Mouse (Mus musculus) left cerebral cortex, adult 18-20 months (tissue): ENCODE results near the gene Sec14l3. TPM values are rescaled to one million over a fixed set of nuclear protein-coding genes. Genes with fewer than 3 reads are reported as not detected.

ENCODE experiments used
- DNase-seq, 2 experiments: peaks; one replicate each; pipeline ENCODE4 v3.0.0; 2021 to 2022; ENCODE audit warnings: low spot score in 2 of 2, mixed read lengths in 1 of 2
- total RNA-seq, 2 experiments: library from RNA; stranded (reverse); gene quantifications; 2 replicates each; pipeline ENCODE4 v1.2.3; 2021

The Sec14l3 gene
- total RNA-seq, 2 experiments from 2014 or later, result 1.8 to 2.2 TPM

- peak; percentile 61 to 65 for DNase-seq
Measured at GRCm38 (mm10) chr11:4123922-4124321, 59.3 kb downstream of the Sec14l3 start.

- no peak for DNase-seq
Measured at GRCm38 (mm10) chr11:4127059-4127458, 62.4 kb downstream of the Sec14l3 start.

Other genes with a start within 250 kb of the Sec14l3 start
- gene Osbp2, start 200.9 kb upstream of the Sec14l3 start, total RNA-seq, result 100 to 1,000 TPM; 132 to 142 TPM
- gene 4921536K21Rik, start 169.7 kb upstream of the Sec14l3 start, total RNA-seq, result under 1 TPM; 0.37 to 0.54 TPM
- gene Dusp18, start 169.6 kb upstream of the Sec14l3 start, total RNA-seq, result 10 to 100 TPM; 19.9 to 24.0 TPM
- 10 to 100 TPM; 19.0 to 20.0 TPM for gene Slc35e4, start 150.2 kb upstream of the Sec14l3 start, total RNA-seq
- 10 to 100 TPM; 15.9 to 19.6 TPM for gene Tcn2, start 132.7 kb upstream of the Sec14l3 start, total RNA-seq
- gene Pes1, start 100.9 kb upstream of the Sec14l3 start, total RNA-seq, result 10 to 100 TPM; 40.0 to 43.2 TPM
- gene 4930556J24Rik, start 88.1 kb upstream of the Sec14l3 start, total RNA-seq, result not detected
- 1 to 10 TPM; 8.4 to 9.1 TPM for gene Gal3st1, start 81.2 kb upstream of the Sec14l3 start, total RNA-seq
- not detected for gene Sec14l4, start 33.4 kb upstream of the Sec14l3 start, total RNA-seq
- gene Mtfp1, start 30.6 kb downstream of the Sec14l3 start, total RNA-seq, result 10 to 100 TPM; 95.0 to 97.3 TPM
- 10 to 100 TPM; 39.6 to 40.9 TPM for gene Sec14l2, start 58.6 kb downstream of the Sec14l3 start, total RNA-seq
- 10 to 100 TPM; 27.1 to 30.8 TPM for gene Rnf215, start 70.4 kb downstream of the Sec14l3 start, total RNA-seq
- gene Ccdc157, start 95.5 kb downstream of the Sec14l3 start, total RNA-seq, result 10 to 100 TPM; 16.6 to 17.6 TPM
- gene Sf3a1, start 95.5 kb downstream of the Sec14l3 start, total RNA-seq, result 10 to 100 TPM; 73.1 to 74.1 TPM
- gene Tbc1d10a, start 121.9 kb downstream of the Sec14l3 start, total RNA-seq, result 10 to 100 TPM; 30.5 to 30.7 TPM
- gene Castor1, start 153.4 kb downstream of the Sec14l3 start, total RNA-seq, result 1 to 10 TPM; 3.1 to 3.2 TPM
- gene Osm, start 171.6 kb downstream of the Sec14l3 start, total RNA-seq, result under 1 TPM in 1 of 2 experiments, not detected in 1; 0.19 TPM
- 1 to 10 TPM; 1.3 to 1.6 TPM for gene Lif, start 192.7 kb downstream of the Sec14l3 start, total RNA-seq